Mouse (Mus musculus) embryonic facial prominence, embryonic 13.5 days (tissue): Measurements from ENCODE around the gene Dennd1a. TPM values are rescaled to one million over a fixed set of nuclear protein-coding genes. Genes with fewer than 3 reads are reported as not detected.

Experiments
- ATAC-seq: fragments of 200-750 bp; cut with Nextera tagmentation; 2 replicates; pipeline ENCODE4 v1.8.0; 2017; ENCODE audit warnings: low read depth; ENCODE audit not compliant: insufficient number of reproducible peaks, insufficient read depth, low FRiP score, low TSS enrichment
- H3K27ac ChIP-seq: fragments of 300-500 bp; sonication (generic); 2 replicates; pipeline ENCODE4 v1.5.1; 2015; ENCODE audit warnings: moderate library complexity, mild to moderate bottlenecking, inconsistent platforms
- H3K27me3 ChIP-seq: fragments of 300-500 bp; sonication (generic); 2 replicates; pipeline ENCODE4 v1.6.1; 2015; ENCODE audit warnings: mild to moderate bottlenecking, inconsistent platforms
- H3K36me3 ChIP-seq: fragments of 300-500 bp; sonication (generic); 2 replicates; pipeline ENCODE4 v1.6.1; 2015; ENCODE audit warnings: mild to moderate bottlenecking, inconsistent platforms
- H3K4me1 ChIP-seq: fragments of 300-500 bp; sonication (generic); 2 replicates; pipeline ENCODE4 v1.6.1; 2015; ENCODE audit warnings: inconsistent platforms
- H3K4me2 ChIP-seq: fragments of 300-500 bp; sonication (generic); 2 replicates; pipeline ENCODE4 v1.6.1; 2015; ENCODE audit warnings: moderate library complexity, mild to moderate bottlenecking, inconsistent platforms
- H3K4me3 ChIP-seq: fragments of 300-500 bp; sonication (generic); 2 replicates; pipeline ENCODE4 v1.5.1; 2015; ENCODE audit warnings: mild to moderate bottlenecking, inconsistent platforms
- H3K9ac ChIP-seq: fragments of 300-500 bp; sonication (generic); 2 replicates; pipeline ENCODE4 v1.6.1; 2015; ENCODE audit warnings: mild to moderate bottlenecking, inconsistent platforms
- H3K9me3 ChIP-seq: fragments of 300-500 bp; sonication (generic); 2 replicates; pipeline ENCODE4 v1.6.1; 2016; ENCODE audit warnings: inconsistent platforms
- WGBS: fragments of 180-500 bp; shearing (Covaris S2); methylation state at CpG from one replicate; pipeline ENCODE4 v1.1.7; 2015; ENCODE audit warnings: mixed read lengths; 5-methylcytosine and 5-hydroxymethylcytosine counted together
- polyA plus RNA-seq: library from polyadenylated mRNA; unstranded; fragments of >200 nt; fragmentation: Nextera tagmentation; extraction: Ambion mirVana; gene quantifications from 2 replicates; pipeline ENCODE4 v1.2.1, GENCODE M21; 2015

Dennd1a gene
- polyA plus RNA-seq, 1 experiment from 2014 or later, result 15.5 TPM

- 91% methylated on average over 1 of the region's 1 CpGs for WGBS
- no peak for ATAC-seq
- H3K27ac ChIP-seq, result no peak overlapping the region
- no peak overlapping the region for H3K9ac ChIP-seq
- H3K4me2 ChIP-seq, result no peak overlapping the region
- H3K4me1 ChIP-seq, result peaks cover 26% of the 10 kb centered on the region
- no peaks in the 10 kb centered on the region for H3K27me3 ChIP-seq
- H3K4me3 ChIP-seq, result no peak overlapping the region
- no peaks in the 10 kb centered on the region for H3K36me3 ChIP-seq
- no peaks in the 10 kb centered on the region for H3K9me3 ChIP-seq
These were observed 304.5 kb downstream of the Dennd1a start for GRCm38 (mm10) chr2:37982714-37983113.

DNA sequence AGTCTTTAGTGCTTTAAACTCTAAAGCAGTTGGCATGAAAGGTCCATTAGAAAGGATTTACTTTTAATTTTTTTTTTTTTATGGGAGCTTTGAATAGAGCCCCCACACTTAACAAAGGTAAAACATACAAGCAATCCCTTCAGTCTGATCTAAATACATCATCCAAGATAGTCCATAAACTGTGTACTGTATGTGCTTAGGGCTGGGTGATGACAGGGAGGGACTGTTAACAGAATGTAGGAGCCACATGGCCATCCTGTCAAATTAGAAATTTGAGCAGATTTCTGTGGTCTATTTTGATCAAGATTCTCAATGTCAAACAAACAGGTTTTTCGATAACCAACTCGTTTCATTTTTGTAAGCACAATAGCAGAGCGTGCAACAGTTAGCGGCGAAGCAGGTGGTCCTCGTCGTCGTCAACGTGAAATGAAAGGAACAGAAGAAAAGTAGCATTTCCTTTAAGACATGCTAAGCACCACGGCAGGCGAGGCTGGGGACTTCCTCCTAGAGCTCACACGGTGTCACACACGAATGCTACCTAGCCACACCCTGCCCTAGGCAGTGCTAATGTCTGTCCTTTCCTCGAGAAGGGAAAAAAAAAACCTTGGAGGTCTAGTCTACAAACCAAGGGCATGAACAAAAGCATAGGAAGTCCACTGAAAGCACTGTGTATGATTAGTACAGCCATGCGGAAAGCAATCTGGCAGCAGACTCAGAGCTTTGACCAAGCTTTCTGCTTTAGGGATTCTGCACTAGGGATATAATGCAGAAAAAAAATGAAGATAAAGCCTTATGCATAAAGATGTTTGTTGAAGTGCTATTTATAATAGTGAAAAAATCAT is 305.4 kb downstream of the Dennd1a start:
- H3K27me3 ChIP-seq, result no peaks in the 10 kb centered on the region
- H3K9ac ChIP-seq, result no peak overlapping the region
- H3K9me3 ChIP-seq, result no peaks in the 10 kb centered on the region
- peaks cover 26% of the 10 kb centered on the region for H3K4me1 ChIP-seq
- WGBS, result 61% methylated on average over 15 of the region's 15 CpGs
- no peak overlapping the region for H3K4me2 ChIP-seq
- H3K4me3 ChIP-seq, result no peak overlapping the region
- H3K36me3 ChIP-seq, result no peaks in the 10 kb centered on the region
- H3K27ac ChIP-seq, result no peak overlapping the region
- ATAC-seq, result no peak

DNA sequence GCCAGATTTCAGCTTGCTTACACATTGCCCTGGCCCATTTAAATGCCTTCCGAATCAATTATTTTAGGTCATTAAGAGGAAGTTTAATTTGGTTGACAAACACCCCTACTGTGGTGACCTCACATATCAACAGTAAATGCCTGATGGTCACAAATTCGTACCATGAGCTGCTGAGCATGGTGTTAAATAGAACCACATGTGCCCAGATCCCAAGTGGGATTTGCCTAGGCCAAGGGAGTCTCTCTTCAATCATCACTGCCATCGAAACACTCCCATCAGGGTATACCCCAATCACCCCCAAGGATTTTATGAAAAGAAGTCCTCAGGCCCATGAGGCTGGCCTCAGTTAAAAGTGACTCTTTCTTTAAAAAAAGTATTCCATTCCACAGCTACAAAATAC is 313.0 kb downstream of the Dennd1a start:
- no peak overlapping the region for H3K4me3 ChIP-seq
- no peaks in the 10 kb centered on the region for H3K9me3 ChIP-seq
- H3K9ac ChIP-seq, result no peak overlapping the region
- no peaks in the 10 kb centered on the region for H3K36me3 ChIP-seq
- 37% methylated on average over 3 of the region's 3 CpGs for WGBS
- no peaks in the 10 kb centered on the region for H3K27me3 ChIP-seq
- ATAC-seq, result no peak
- H3K4me2 ChIP-seq, result no peak overlapping the region
- H3K4me1 ChIP-seq, result peaks cover 22% of the 10 kb centered on the region
- no peak overlapping the region for H3K27ac ChIP-seq

DNA sequence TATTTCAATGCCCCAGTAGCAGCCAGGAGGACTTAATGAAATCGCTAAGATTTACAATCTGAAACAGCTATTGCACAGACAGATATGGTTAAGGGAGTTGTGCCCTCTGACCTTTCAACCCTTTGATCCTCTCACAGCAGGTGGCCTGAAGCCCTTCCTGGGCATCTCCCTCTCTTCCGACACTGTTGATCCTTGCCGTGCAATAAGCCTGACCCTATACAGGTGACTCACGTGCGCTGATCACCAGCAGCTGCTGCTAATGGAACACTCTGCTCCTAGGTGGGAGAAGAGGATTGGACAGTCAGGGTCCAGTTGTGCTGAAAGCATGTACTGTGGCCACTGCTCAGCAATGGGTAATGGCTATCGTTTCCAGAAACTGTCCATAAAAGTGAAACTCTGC is 314.6 kb downstream of the Dennd1a start:
- Histone ChIP-seq H3K4me3 (no peak overlapping the region), H3K27ac (no peak overlapping the region), H3K4me1 (peaks cover 22% of the 10 kb centered on the region), H3K9me3 (no peaks in the 10 kb centered on the region), H3K9ac (no peak overlapping the region), H3K4me2 (no peak overlapping the region), H3K27me3 (no peaks in the 10 kb centered on the region), H3K36me3 (no peaks in the 10 kb centered on the region)
- WGBS, result 53% methylated on average over 6 of the region's 6 CpGs
- no peak for ATAC-seq

DNA sequence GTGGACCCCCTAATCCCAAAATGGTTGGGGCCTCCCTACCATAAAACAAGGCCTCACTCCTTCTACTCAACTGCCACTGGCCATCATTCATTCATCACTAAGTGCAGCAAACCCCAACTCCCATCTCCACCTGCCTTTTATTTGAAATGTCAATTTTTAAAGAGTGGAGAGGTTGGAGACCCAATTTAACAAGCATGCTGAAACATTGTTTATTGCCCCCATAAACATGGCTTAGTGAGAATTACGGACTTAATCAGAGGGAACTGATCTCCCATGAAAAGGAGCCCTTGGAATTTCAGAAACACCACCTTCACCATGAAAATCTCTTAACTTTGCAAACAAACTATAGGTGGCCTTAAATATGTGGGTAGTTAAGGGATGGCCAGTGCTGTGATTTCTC is 315.5 kb downstream of the Dennd1a start:
- Histone ChIP-seq H3K4me2 (no peak overlapping the region), H3K27me3 (no peaks in the 10 kb centered on the region), H3K4me1 (peaks cover 22% of the 10 kb centered on the region), H3K9me3 (no peaks in the 10 kb centered on the region), H3K4me3 (no peak overlapping the region), H3K27ac (no peak overlapping the region), H3K36me3 (no peaks in the 10 kb centered on the region), H3K9ac (no peak overlapping the region)
- 94% methylated on average over 1 of the region's 1 CpGs for WGBS
- ATAC-seq, result no peak

DNA sequence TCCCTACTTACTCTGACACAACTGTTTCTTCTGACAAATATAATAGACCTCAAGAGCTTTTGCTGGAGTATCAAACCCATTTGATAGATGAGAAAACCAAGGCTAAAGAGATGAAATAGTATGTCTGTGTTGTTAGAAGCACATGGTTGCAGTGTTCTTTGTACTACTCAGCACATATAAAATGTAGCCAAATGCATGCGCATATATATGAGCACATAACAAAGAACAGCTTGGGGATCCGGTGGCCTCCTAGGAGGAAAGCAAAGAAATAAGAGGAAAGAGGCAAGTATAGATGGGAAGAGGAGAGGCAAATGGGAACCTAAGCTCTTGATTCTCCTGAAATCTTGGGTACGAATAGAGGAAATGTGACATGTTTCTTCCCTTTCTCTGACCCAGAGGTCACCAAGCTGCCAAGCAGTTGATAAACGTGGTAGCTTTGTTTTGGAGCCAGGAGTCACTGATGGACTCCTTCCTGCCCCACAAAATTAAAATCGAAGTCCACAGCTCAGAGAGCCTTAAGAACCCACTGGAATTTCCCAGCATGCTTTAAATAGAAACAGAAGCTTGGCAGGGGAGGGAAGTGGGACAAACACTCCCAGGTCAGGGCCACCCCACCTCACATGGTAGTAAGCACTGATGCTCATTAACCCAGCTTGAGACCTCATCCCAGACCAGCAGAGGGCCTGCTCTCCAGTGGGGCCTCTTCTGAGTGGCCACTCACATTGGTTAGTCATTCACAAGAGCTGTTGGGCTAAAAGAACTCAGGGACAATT is 317.3 kb downstream of the Dennd1a start:
- Histone ChIP-seq H3K4me2 (no peak overlapping the region), H3K27ac (0 out of 2 replicates have a peak overlapping the region, but pooled peaks have one; percentile 51), H3K36me3 (no peaks in the 10 kb centered on the region), H3K4me1 (peaks cover 22% of the 10 kb centered on the region), H3K27me3 (no peaks in the 10 kb centered on the region), H3K9ac (no peak overlapping the region), H3K9me3 (no peaks in the 10 kb centered on the region), H3K4me3 (no peak overlapping the region)
- WGBS, result 50% methylated on average over 5 of the region's 5 CpGs
- ATAC-seq, result no peak

DNA sequence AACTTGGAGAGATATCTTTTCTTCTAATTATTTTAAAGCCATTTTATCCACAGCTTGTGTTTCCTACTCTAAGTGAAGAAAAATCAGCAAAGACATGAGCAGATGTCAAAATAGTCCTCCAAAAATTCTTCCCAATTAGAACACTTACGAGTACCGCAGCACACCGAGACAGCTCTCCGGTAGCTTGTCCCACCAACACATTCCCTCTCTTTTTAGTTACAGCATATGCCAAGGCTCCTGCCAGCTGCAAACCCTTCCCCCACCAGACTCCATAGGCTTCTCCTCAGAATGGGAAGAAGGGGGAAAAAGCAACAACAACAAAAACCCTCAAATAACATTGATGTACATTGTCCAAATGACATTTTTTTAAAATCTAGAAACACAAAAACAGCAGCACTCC is 322.7 kb downstream of the Dennd1a start:
- 68% methylated on average over 4 of the region's 4 CpGs for WGBS
- H3K4me1 ChIP-seq, result peaks cover 4% of the 10 kb centered on the region
- H3K36me3 ChIP-seq, result peaks cover 10% of the 10 kb centered on the region; the same call in 1 of the 2 replicates
- H3K27ac ChIP-seq, result no peak overlapping the region
- ATAC-seq, result no peak
- no peaks in the 10 kb centered on the region for H3K27me3 ChIP-seq
- H3K4me2 ChIP-seq, result no peak overlapping the region
- H3K4me3 ChIP-seq, result no peak overlapping the region
- H3K9ac ChIP-seq, result no peak overlapping the region
- no peaks in the 10 kb centered on the region for H3K9me3 ChIP-seq

- Histone ChIP-seq H3K36me3 (peaks cover 10% of the 10 kb centered on the region; the same call in 1 of the 2 replicates), H3K4me3 (no peak overlapping the region), H3K4me1 (peaks cover 4% of the 10 kb centered on the region), H3K27ac (0 out of 2 replicates have a peak overlapping the region, but pooled peaks have one; percentile 7), H3K9me3 (no peaks in the 10 kb centered on the region), H3K27me3 (no peaks in the 10 kb centered on the region), H3K9ac (no peak overlapping the region), H3K4me2 (no peak overlapping the region)
- ATAC-seq, result no peak
- 48% methylated on average over 4 of the region's 4 CpGs for WGBS
These were observed 323.8 kb downstream of the Dennd1a start for GRCm38 (mm10) chr2:37963362-37963761.

DNA sequence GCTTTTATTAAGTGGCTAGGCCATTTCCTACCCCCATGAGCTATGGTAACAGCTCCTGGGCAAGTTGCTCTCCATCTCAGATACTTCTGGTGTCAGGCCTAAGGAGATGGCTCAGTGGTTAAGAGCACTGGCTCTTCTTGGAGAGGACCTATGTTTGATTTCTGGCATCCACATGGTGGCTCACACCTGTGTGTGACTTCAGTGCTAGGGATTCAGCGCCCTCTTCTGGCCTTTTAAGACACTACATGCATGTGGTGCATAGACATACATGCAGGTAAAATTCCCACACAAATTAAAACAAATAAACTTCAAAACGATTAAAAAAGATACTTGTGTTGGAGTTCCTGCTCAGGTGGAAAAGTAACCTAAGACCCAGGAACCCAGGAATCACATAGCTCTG is 338.8 kb downstream of the Dennd1a start:
- H3K4me2 ChIP-seq, result no peak overlapping the region
- ATAC-seq, result no peak

GRCm38 (mm10) chr2:37945598-37946336 is 341.4 kb downstream of the Dennd1a start:
- H3K9ac ChIP-seq, result no peak overlapping the region

More for the DNA sequence above, 338.8 kb downstream of the Dennd1a start:
- WGBS, result 30% methylated on average over 2 of the region's 2 CpGs
- Histone ChIP-seq H3K27ac (no peak overlapping the region), H3K36me3 (no peaks in the 10 kb centered on the region), H3K9me3 (no peaks in the 10 kb centered on the region), H3K4me3 (no peak overlapping the region), H3K4me1 (peaks cover 15% of the 10 kb centered on the region), H3K9ac (no peak overlapping the region), H3K27me3 (no peaks in the 10 kb centered on the region)

DNA sequence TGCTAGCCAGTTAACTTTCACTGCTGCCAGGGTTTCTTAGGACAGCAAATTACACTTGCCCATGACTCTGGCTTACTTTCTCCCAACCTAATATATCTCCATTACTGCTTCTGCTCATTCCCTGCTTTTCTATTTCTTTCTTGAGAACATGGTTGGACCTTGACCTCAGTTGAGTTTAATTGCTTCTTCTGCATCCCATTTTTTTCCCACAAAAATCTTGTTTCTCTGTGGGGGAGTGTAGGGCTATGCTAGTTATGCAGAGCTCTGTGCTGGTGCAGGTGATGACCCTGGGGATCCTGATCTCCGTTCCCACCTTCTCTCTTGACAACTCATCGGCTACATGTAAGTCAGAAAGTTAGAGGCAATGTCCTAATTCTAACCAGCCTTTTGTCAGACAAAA is 344.3 kb downstream of the Dennd1a start:
- Histone ChIP-seq H3K9ac (no peak overlapping the region), H3K27ac (no peak overlapping the region), H3K4me1 (peaks cover 15% of the 10 kb centered on the region), H3K4me3 (no peak overlapping the region), H3K27me3 (no peaks in the 10 kb centered on the region), H3K36me3 (no peaks in the 10 kb centered on the region), H3K4me2 (no peak overlapping the region), H3K9me3 (no peaks in the 10 kb centered on the region)
- no peak for ATAC-seq
- WGBS, result 80% methylated on average over 2 of the region's 2 CpGs

More at GRCm38 (mm10) chr2:37945598-37946336, 341.4 kb downstream of the Dennd1a start:
- Histone ChIP-seq H3K4me3 (no peak overlapping the region), H3K4me1 (peaks cover 15% of the 10 kb centered on the region), H3K9me3 (no peaks in the 10 kb centered on the region), H3K27ac (peak overlapping the region; percentile 19; the same call in 1 of the 2 replicates), H3K36me3 (no peaks in the 10 kb centered on the region), H3K27me3 (no peaks in the 10 kb centered on the region), H3K4me2 (peak overlapping the region; percentile 12)
- no peak for ATAC-seq
- WGBS, result 16% methylated on average over 9 of the region's 9 CpGs
